14 mouse cellular contexts compared by ENCODE assay signal in genomic region chr1:134530618-134531017, GRCm38 (mm10). TPM values are rescaled to one million over a fixed set of nuclear protein-coding genes. Genes with fewer than 3 reads are reported as not detected.
DNase-seq lines count a peak whose midpoint lies in the region; ATAC-seq and TF ChIP-seq lines count a peak whose summit lies in the region.
"Had no signal": no experiment of that assay in that cellular context is flagged by ENCODE, and none has a peak within 500 bp of the region (broad histone marks: within the 10 kb centered on the region; RNA-seq: fewer than 3 reads in every experiment).

No protein-coding gene starts in this region.

- TF ChIP-seq CTCF in layer of hippocampus, adult 2 months (conservative IDR thresholded peaks at IDR 0.05), result no peak

- H3K4me1 ChIP-seq in midbrain, embryonic 13.5 days (replicated peaks), result no peaks in the 10 kb centered on the region
- H3K4me1 ChIP-seq in midbrain, embryonic 10.5 days, result no peaks in the 10 kb centered on the region
- 0 out of 2 replicates have a peak, but pooled peaks cover 3% of the 10 kb centered on the region for H3K4me1 ChIP-seq in forebrain, embryonic 15.5 days
- peaks cover 50% of the 10 kb centered on the region for H3K4me1 ChIP-seq in liver, embryonic 13.5 days (replicated peaks)
- H3K4me1 ChIP-seq: embryonic facial prominence, embryonic 12.5 days; heart, embryonic 15.5 days; limb, embryonic 12.5 days had no signal

- H3K36me3 ChIP-seq in midbrain, embryonic 13.5 days, result no peaks in the 10 kb centered on the region
- H3K36me3 ChIP-seq in midbrain, embryonic 10.5 days, result no peaks in the 10 kb centered on the region
- H3K36me3 ChIP-seq in forebrain, embryonic 15.5 days, result no peaks in the 10 kb centered on the region
- no peaks in the 10 kb centered on the region for H3K36me3 ChIP-seq in liver, embryonic 13.5 days
- H3K36me3 ChIP-seq: embryonic facial prominence, embryonic 12.5 days; heart, embryonic 15.5 days; limb, embryonic 12.5 days had no signal

- no peaks in the 10 kb centered on the region for H3K9me3 ChIP-seq in midbrain, embryonic 13.5 days
- H3K9me3 ChIP-seq in midbrain, embryonic 10.5 days (replicated peaks), result no peaks in the 10 kb centered on the region
- no peaks in the 10 kb centered on the region for H3K9me3 ChIP-seq in forebrain, embryonic 15.5 days
- H3K9me3 ChIP-seq in liver, embryonic 13.5 days (replicated peaks), result no peaks in the 10 kb centered on the region
- H3K9me3 ChIP-seq: embryonic facial prominence, embryonic 12.5 days; heart, embryonic 15.5 days; limb, embryonic 12.5 days had no signal

- no peaks in the 10 kb centered on the region for H3K27me3 ChIP-seq in midbrain, embryonic 13.5 days
- H3K27me3 ChIP-seq in midbrain, embryonic 10.5 days (ENCODE audit: low read depth, poor library complexity, severe bottlenecking), result no peaks in the 10 kb centered on the region
- no peaks in the 10 kb centered on the region for H3K27me3 ChIP-seq in forebrain, embryonic 15.5 days
- H3K27me3 ChIP-seq in liver, embryonic 13.5 days, result no peaks in the 10 kb centered on the region
- H3K27me3 ChIP-seq: embryonic facial prominence, embryonic 12.5 days; heart, embryonic 15.5 days; limb, embryonic 12.5 days had no signal

- no peak overlapping the region for H3K4me3 ChIP-seq in midbrain, embryonic 13.5 days (replicated peaks)
- no peak overlapping the region for H3K4me3 ChIP-seq in midbrain, embryonic 10.5 days
- H3K4me3 ChIP-seq in forebrain, embryonic 15.5 days, result no peak overlapping the region
- H3K4me3 ChIP-seq in layer of hippocampus, adult 2 months, result no peak overlapping the region
- no peak overlapping the region for H3K4me3 ChIP-seq in liver, embryonic 13.5 days (replicated peaks)
- H3K4me3 ChIP-seq: embryonic facial prominence, embryonic 12.5 days; gastrocnemius, adult 2 months; heart, embryonic 15.5 days; limb, embryonic 12.5 days had no signal

- no peak overlapping the region for H3K27ac ChIP-seq in midbrain, embryonic 13.5 days
- no peak overlapping the region for H3K27ac ChIP-seq in midbrain, embryonic 10.5 days (replicated peaks)
- H3K27ac ChIP-seq in forebrain, embryonic 15.5 days (replicated peaks), result no peak overlapping the region
- peak overlapping the region; percentile 79 for H3K27ac ChIP-seq in layer of hippocampus, adult 2 months
- H3K27ac ChIP-seq in liver, embryonic 13.5 days, result peak overlapping the region; percentile 61
- H3K27ac ChIP-seq: embryonic facial prominence, embryonic 12.5 days; gastrocnemius, adult 2 months; heart, embryonic 15.5 days; limb, embryonic 12.5 days had no signal

- DNase-seq in midbrain, embryonic 10.5 days (ENCODE audit: low spot score), result no peak
- DNase-seq in layer of hippocampus, adult 2 months (ENCODE audit: low spot score in 2 of 2), result peak; percentile 50 to 51
- no peak for DNase-seq in liver, embryonic 13.5 days
- no peak for DNase-seq in embryo, embryonic 11 days
- DNase-seq: gastrocnemius, adult 2 months; kidney, adult 11 months; lung, postnatal 4 days; thymus, adult 18-20 months had no signal

- 70% methylated on average over 6 of the region's 6 CpGs for WGBS in midbrain, embryonic 13.5 days
- WGBS in midbrain, embryonic 10.5 days, result 89% methylated on average over 6 of the region's 6 CpGs
- WGBS in forebrain, embryonic 15.5 days, result 30% methylated on average over 6 of the region's 6 CpGs
- WGBS in liver, embryonic 13.5 days (ENCODE audit: insufficient replicate concordance), result 73% methylated on average over 6 of the region's 6 CpGs

- ATAC-seq in midbrain, embryonic 13.5 days, result 0 out of 2 replicates have a peak, but pooled peaks have one; percentile 63
- peak; percentile 66; the same call in 1 of the 2 replicates for ATAC-seq in forebrain, embryonic 15.5 days (replicated peaks)
- no peak for ATAC-seq in liver, embryonic 13.5 days (ENCODE audit: low read depth)
- ATAC-seq in activated CD4-positive, CD25-positive, alpha-beta regulatory T cell, adult 4 months, result no peak

- no peak overlapping the region for H3K4me2 ChIP-seq in midbrain, embryonic 13.5 days (replicated peaks)
- H3K4me2 ChIP-seq in forebrain, embryonic 15.5 days (replicated peaks), result no peak overlapping the region
- H3K4me2 ChIP-seq in liver, embryonic 13.5 days, result no peak overlapping the region
- H3K4me2 ChIP-seq: embryonic facial prominence, embryonic 12.5 days; heart, embryonic 15.5 days; limb, embryonic 12.5 days had no signal

- H3K9ac ChIP-seq in midbrain, embryonic 13.5 days (replicated peaks), result no peak overlapping the region
- H3K9ac ChIP-seq in forebrain, embryonic 15.5 days (replicated peaks), result no peak overlapping the region
- H3K9ac ChIP-seq in liver, embryonic 13.5 days, result no peak overlapping the region
- H3K9ac ChIP-seq: embryonic facial prominence, embryonic 12.5 days; heart, embryonic 15.5 days; limb, embryonic 12.5 days had no signal

RNA-seq across cellular contexts. Expression of gene Mgat4e, which starts 18.9 kb away (rescaled TPM):
- polyA plus RNA-seq in midbrain, embryonic 13.5 days (2015; fragmentation: Nextera tagmentation; extraction: Ambion mirVana), result not detected in 2 replicates
- not detected in 2 replicates for polyA plus RNA-seq in midbrain, embryonic 10.5 days (2016; fragmentation: Nextera tagmentation; extraction: Ambion mirVana)
- polyA plus RNA-seq in forebrain, embryonic 15.5 days (2015; fragmentation: Nextera tagmentation; extraction: Ambion mirVana), result not detected in 2 replicates
- not detected for total RNA-seq in layer of hippocampus, adult 2 months (2021)
- polyA plus RNA-seq in liver, embryonic 13.5 days (2015; fragmentation: Nextera tagmentation; extraction: Ambion mirVana), result not detected in 2 replicates
- polyA plus RNA-seq in activated CD4-positive, CD25-positive, alpha-beta regulatory T cell, adult 4 months (2017; shearing (Covaris generic)), result not detected
- total RNA-seq: gastrocnemius, adult 2 months had no signal
- polyA plus RNA-seq: heart, embryonic 15.5 days; limb, embryonic 12.5 days had no signal

RNA-seq across cellular contexts. Expression of gene Kdm5b, which starts 29.4 kb away (rescaled TPM):
- polyA plus RNA-seq in midbrain, embryonic 13.5 days (2015; fragmentation: Nextera tagmentation; extraction: Ambion mirVana), result 110 and 111 TPM in 2 replicates
- 60.9 and 69.2 TPM in 2 replicates for polyA plus RNA-seq in midbrain, embryonic 10.5 days (2016; fragmentation: Nextera tagmentation; extraction: Ambion mirVana)
- 104 and 107 TPM in 2 replicates for polyA plus RNA-seq in forebrain, embryonic 15.5 days (2015; fragmentation: Nextera tagmentation; extraction: Ambion mirVana)
- total RNA-seq in layer of hippocampus, adult 2 months (2021), result 10 to 100 TPM; 69.1 to 72.6 TPM
- polyA plus RNA-seq in liver, embryonic 13.5 days (2015; fragmentation: Nextera tagmentation; extraction: Ambion mirVana), result 7.6 and 7.7 TPM in 2 replicates
- 10 to 100 TPM; 10.5 to 11.4 TPM for polyA plus RNA-seq in activated CD4-positive, CD25-positive, alpha-beta regulatory T cell, adult 4 months (2017; shearing (Covaris generic))

RNA-seq across cellular contexts. Expression of gene Rabif, which starts 36.2 kb away (rescaled TPM):
- polyA plus RNA-seq in midbrain, embryonic 13.5 days (2015; fragmentation: Nextera tagmentation; extraction: Ambion mirVana), result 54.9 and 59.4 TPM in 2 replicates
- polyA plus RNA-seq in midbrain, embryonic 10.5 days (2016; fragmentation: Nextera tagmentation; extraction: Ambion mirVana), result 44.4 and 44.8 TPM in 2 replicates
- 55.3 and 55.9 TPM in 2 replicates for polyA plus RNA-seq in forebrain, embryonic 15.5 days (2015; fragmentation: Nextera tagmentation; extraction: Ambion mirVana)
- 10 to 100 TPM; 22.3 to 23.6 TPM for total RNA-seq in layer of hippocampus, adult 2 months (2021)
- 19.8 and 23.9 TPM in 2 replicates for polyA plus RNA-seq in liver, embryonic 13.5 days (2015; fragmentation: Nextera tagmentation; extraction: Ambion mirVana)
- polyA plus RNA-seq in activated CD4-positive, CD25-positive, alpha-beta regulatory T cell, adult 4 months (2017; shearing (Covaris generic)), result 10 to 100 TPM; 34.2 to 42.6 TPM

Comparison
In these comparisons a context has a peak if more than half of its experiments do, and no peak if none do; other contexts are left out.
1. ATAC-seq: peak in midbrain, embryonic 13.5 days (single experiment) and forebrain, embryonic 15.5 days (single experiment); none in liver, embryonic 13.5 days (single experiment) and activated CD4-positive, CD25-positive, alpha-beta regulatory T cell, adult 4 months (single experiment).
2. H3K27ac ChIP-seq: peak in layer of hippocampus, adult 2 months (single experiment) and liver, embryonic 13.5 days (single experiment); none in midbrain, embryonic 13.5 days (single experiment), midbrain, embryonic 10.5 days (single experiment) and forebrain, embryonic 15.5 days (single experiment).
3. DNase-seq: peak in layer of hippocampus, adult 2 months (2 of 2); none in midbrain, embryonic 10.5 days (single experiment), liver, embryonic 13.5 days (single experiment) and embryo, embryonic 11 days (single experiment).